Mouse (Mus musculus): ENCODE results near the gene Ncor2. TPM values are rescaled to one million over a fixed set of nuclear protein-coding genes. Genes with fewer than 3 reads are reported as not detected.
A peak's percentile ranks its signal among the peaks of the same experiment; 100 is the strongest.

Ncor2 gene
- polyA plus RNA-seq, 1 experiment, result 71.5 TPM

DNA sequence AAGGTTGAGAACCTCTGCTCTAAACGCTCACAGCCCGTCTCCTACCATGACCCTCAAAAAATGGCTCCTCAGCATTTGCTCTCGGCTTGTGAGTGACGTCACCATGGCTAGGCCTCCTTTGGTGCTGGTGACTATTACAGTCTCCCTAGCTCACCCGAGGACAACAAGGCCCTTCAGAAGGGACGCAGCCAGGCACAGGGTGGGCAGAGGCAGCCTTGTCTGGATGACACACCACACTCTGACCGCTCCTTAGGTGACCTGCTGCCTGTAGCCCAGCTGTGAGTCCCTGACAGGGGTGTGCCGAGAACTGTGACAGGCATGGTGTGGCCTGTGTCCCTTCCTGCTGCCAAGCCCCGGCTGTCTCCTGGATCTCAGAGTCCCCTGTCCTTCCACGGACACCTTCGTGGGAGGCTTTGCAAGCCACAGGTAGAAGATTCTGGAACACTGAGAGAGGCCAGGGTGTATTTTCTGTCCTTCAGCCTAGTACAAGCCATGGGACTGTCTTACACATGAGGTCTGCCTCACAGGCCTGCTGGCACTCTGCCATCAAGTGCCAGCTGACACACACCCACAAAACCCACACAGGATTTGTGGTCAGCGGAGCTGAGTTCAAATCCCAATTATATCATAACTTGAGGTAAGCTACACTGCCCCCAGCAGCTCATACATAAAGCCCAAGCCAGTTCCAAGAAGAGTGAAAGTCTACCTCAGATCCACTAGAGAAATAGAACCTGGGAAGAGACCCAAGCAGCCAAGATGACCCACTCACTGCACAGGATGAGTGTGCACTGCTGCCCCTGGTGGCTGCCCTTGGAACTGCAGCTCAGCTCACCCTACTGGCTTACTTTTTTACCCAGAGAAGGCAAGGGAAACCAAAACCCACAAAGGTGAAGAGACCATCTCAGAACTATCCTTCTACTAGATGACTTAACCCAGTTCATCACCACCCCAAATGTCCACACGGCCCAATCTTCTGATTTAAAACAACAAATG lies 112.2 kb downstream of the Ncor2 start:
- Histone ChIP-seq H3K4me1 (ENCODE audit: control insufficient read depth, insufficient read depth, low read length) (peaks cover 10% of the 10 kb centered on the region), H3K27ac (ENCODE audit: insufficient read depth, low read depth, low read length) (no peak overlapping the region), H3K4me3 (ENCODE audit: insufficient read depth, low read length) (no peak overlapping the region)
- TF ChIP-seq CTCF (IDR thresholded peaks at IDR 0.05; ENCODE audit: low read depth, low read length) (peak; percentile 98), POLR2A (IDR thresholded peaks at IDR 0.05; ENCODE audit: borderline replicate concordance, low read depth, low read length) (no peak)

DNA sequence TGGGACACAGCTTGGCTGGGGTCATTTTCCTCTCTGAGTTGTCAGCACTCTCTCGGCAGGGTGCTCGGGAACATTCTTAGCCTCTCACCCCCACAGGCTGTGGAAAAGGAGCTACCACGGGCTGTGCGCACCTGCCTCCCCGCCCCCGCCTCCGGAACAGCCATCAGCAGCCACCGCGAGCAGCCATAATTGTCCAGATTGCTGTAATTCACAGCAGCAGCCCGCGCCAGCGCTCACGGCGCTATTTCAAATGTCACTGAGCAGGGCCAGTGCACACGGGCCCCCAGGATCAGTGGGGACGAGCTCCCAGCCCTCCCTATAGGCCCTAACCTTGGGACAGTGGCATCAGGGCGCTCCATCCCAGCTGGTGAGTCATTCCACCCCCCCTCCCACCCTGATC lies 116.0 kb downstream of the Ncor2 start:
- H3K4me3 ChIP-seq (ENCODE audit: insufficient read depth, low read length), result no peak overlapping the region
- TF ChIP-seq POLR2A (IDR thresholded peaks at IDR 0.05; ENCODE audit: borderline replicate concordance, low read depth, low read length), result no peak
- peaks cover 28% of the 10 kb centered on the region for H3K4me1 ChIP-seq (ENCODE audit: control insufficient read depth, insufficient read depth, low read length)
- H3K27ac ChIP-seq (ENCODE audit: insufficient read depth, low read depth, low read length), result no peak overlapping the region

DNA sequence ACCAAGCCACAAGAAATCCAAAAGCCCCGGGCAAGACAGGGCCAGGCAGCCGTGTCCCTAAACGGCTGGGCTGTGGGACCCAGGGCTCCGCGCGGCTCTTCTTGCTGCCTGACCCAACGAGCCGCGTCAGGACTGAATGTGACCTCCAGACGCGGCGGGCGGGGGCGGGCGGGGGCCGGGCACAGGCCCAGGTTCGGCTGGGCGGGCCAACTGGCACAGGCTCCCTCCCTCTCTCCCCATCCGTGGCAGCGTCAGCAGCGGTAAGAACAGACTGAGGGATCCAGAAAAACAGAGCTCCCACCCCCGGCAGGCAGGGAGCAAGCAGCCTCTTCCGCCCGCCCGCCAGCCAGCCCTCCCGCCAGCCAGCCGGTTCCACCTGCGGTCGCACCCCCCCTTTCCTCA lies 120.8 kb downstream of the Ncor2 start:
- Histone ChIP-seq H3K4me3 (ENCODE audit: insufficient read depth, low read length) (peak overlapping the region; percentile 57), H3K27ac (ENCODE audit: insufficient read depth, low read depth, low read length) (peak overlapping the region; percentile 67), H3K4me1 (ENCODE audit: control insufficient read depth, insufficient read depth, low read length) (peaks cover 59% of the 10 kb centered on the region)
- TF ChIP-seq CTCF (IDR thresholded peaks at IDR 0.05; ENCODE audit: low read depth, low read length) (no peak), POLR2A (IDR thresholded peaks at IDR 0.05; ENCODE audit: borderline replicate concordance, low read depth, low read length) (no peak)

DNA sequence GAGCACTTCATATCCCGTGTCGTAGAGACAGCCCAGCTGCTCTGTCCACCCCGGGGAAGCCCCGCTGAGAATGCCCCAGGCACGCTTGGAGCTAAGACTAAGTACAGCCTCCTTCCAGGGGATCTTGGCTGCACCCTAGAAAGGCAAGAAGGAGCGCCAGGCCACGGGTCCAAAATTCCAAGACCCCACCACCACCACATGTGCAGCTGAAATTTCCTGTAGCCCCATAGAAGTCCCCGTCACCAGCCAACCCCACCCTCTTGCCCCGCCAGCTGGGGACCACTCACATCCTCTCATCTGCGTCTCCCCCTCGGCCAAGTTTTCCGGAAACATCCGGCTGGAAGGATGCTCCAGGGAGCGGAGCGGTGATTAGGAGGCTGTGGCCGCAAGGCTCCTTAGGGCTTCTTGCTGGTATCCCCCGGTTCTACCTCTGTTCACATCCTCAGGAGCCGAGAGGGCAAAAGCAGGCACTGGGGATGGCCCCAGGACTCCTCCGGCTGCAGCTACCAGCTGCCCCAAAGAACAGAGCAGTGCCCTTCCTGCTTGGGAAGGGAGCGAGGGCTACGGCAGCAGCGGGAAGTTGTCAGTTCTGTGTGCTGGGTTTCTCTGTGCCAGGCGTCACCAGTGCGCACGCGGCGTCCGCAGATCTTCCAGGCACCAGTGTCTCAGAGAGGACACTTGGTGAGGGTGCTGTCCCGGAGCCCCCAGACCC lies 121.3 kb downstream of the Ncor2 start:
- peak overlapping the region; percentile 67 for H3K27ac ChIP-seq (ENCODE audit: insufficient read depth, low read depth, low read length)
- TF ChIP-seq POLR2A (IDR thresholded peaks at IDR 0.05; ENCODE audit: borderline replicate concordance, low read depth, low read length) (no peak), CTCF (IDR thresholded peaks at IDR 0.05; ENCODE audit: low read depth, low read length) (no peak)
- H3K4me1 ChIP-seq (ENCODE audit: control insufficient read depth, insufficient read depth, low read length), result peaks cover 65% of the 10 kb centered on the region
- peak overlapping the region; percentile 57 for H3K4me3 ChIP-seq (ENCODE audit: insufficient read depth, low read length)

DNA sequence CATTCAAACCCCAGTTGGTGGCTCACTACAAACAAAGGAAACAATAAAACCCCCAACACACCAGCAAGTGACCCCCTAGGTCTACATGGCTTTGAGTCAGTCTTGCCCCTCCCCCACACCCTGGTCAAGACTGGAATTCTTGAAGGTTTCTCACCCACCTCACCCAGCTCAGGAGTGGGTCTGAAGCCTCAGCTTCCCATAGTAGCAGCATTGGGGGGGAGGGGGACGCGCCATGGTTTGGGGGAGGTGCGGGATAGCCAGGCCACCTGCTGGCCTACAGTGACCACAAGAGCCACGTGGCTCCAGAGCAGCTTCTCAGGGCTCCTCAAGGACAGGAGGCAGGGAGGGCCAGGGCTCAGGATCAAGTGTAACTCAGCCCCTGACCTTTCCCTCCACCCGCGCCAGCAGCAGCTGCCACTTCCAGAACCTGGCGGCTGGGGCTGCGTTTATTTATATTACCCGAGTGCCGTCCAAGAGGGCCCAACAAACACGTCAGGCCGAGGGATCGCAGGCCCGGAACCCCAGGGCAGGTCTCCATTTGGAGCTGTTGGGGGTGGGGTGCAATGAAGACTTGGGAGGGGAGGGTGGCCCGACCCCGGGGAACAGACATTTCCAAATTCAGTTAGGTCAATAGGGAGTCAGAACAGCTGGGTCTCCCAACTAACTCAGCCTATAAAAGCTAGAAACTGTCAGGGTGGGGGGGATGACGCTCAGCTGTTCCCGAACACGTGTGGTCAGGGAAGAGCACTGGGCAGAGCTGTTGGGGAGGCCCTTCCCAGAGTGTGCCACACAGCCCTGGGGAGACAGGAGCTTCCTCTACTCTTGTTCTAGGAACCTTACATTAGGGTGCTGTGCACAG lies 122.1 kb downstream of the Ncor2 start:
- Histone ChIP-seq H3K27ac (ENCODE audit: insufficient read depth, low read depth, low read length) (peak overlapping the region; percentile 9; the same call in 1 of the 2 replicates), H3K4me3 (ENCODE audit: insufficient read depth, low read length) (peak overlapping the region; percentile 57), H3K4me1 (ENCODE audit: control insufficient read depth, insufficient read depth, low read length) (peaks cover 69% of the 10 kb centered on the region)
- no peak for TF ChIP-seq CTCF (IDR thresholded peaks at IDR 0.05; ENCODE audit: low read depth, low read length)
- no peak for TF ChIP-seq POLR2A (IDR thresholded peaks at IDR 0.05; ENCODE audit: borderline replicate concordance, low read depth, low read length)

DNA sequence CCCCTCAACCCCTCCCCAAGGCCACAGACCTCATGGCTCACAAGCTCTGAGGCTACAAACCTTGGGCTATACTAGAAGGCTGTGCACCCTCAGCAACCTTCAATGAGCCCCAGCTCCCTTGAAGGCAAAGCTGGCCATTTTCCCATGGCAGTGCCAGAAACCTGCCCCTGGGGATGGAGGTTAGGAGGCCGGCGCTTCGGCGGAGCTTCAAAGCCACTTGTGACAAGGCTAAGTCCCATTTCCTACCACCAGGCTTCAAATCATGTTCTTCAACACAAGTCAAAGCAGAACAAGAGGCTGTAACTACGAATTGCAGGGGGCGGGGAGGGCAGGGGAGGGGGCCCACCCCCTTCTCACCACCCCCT lies 122.7 kb downstream of the Ncor2 start:
- no peak overlapping the region for H3K4me3 ChIP-seq (ENCODE audit: insufficient read depth, low read length)
- peaks cover 75% of the 10 kb centered on the region for H3K4me1 ChIP-seq (ENCODE audit: control insufficient read depth, insufficient read depth, low read length)
- H3K27ac ChIP-seq (ENCODE audit: insufficient read depth, low read depth, low read length), result no peak overlapping the region
- no peak for TF ChIP-seq CTCF (IDR thresholded peaks at IDR 0.05; ENCODE audit: low read depth, low read length)

DNA sequence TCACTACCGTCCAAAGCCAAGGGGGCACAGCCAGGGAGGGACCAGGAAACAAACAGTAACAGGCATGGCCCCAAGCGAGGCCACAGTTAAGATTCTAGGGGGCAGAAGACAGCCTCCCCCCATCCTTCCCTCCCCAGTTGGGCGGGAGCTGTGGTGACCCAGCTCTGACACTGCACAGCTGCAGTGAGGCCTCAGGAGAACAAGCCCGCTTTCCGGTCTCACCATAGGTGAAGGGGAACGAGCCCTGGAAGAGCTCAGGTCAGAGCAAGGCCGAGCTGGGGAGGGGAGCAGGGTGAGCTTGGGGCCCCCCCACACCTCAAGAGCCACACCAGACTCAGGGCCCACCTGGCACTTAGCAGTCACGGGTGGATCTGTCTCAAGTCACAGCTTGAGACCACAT lies 123.1 kb downstream of the Ncor2 start:
- no peak overlapping the region for H3K4me3 ChIP-seq (ENCODE audit: insufficient read depth, low read length)
- no peak overlapping the region for H3K27ac ChIP-seq (ENCODE audit: insufficient read depth, low read depth, low read length)
- peaks cover 77% of the 10 kb centered on the region for H3K4me1 ChIP-seq (ENCODE audit: control insufficient read depth, insufficient read depth, low read length)
- no peak for TF ChIP-seq POLR2A (IDR thresholded peaks at IDR 0.05; ENCODE audit: borderline replicate concordance, low read depth, low read length)
- TF ChIP-seq CTCF (IDR thresholded peaks at IDR 0.05; ENCODE audit: low read depth, low read length), result no peak

DNA sequence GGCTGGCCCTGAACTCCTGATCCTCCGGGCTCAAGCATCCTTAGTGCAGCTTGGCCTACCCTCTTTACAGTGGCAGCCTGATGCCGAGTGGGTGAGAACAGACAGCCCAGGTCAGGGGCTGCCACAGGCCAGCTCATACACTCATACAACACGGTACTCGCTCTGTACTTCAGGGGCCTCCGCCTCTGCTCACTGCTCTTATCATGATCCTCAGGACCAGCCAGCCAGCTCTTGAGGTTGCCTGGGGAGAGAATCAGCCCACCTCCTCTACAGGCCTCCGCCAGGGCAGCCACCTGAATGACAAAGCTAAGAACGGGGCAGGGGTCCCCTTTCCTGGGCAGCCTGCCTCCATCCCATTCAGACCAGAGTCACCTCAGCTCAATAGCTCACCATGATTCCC lies 125.4 kb downstream of the Ncor2 start:
- Histone ChIP-seq H3K27ac (ENCODE audit: insufficient read depth, low read depth, low read length) (peak overlapping the region; percentile 94), H3K4me3 (ENCODE audit: insufficient read depth, low read length) (peak overlapping the region; percentile 6; the same call in 1 of the 2 replicates), H3K4me1 (ENCODE audit: control insufficient read depth, insufficient read depth, low read length) (peaks cover 63% of the 10 kb centered on the region)
- TF ChIP-seq POLR2A (IDR thresholded peaks at IDR 0.05; ENCODE audit: borderline replicate concordance, low read depth, low read length) (no peak), CTCF (IDR thresholded peaks at IDR 0.05; ENCODE audit: low read depth, low read length) (no peak)
